Mouse (Mus musculus) adrenal gland, adult 18-20 months (tissue): ENCODE measurements around the gene Nub1. TPM values are rescaled to one million over a fixed set of nuclear protein-coding genes. Genes with fewer than 3 reads are reported as not detected.
"Not testable (repeated sequence)": the region's sequence is repeated elsewhere in the genome, so short reads cannot be mapped to it uniquely, and the experiment has no call there.

Experiments
- DNase-seq, 2 experiments: peaks; one replicate each; pipeline ENCODE4 v3.0.0; 2021 to 2022; ENCODE audit warnings: low spot score in 2 of 2
- long read RNA-seq, 2 experiments: library from polyadenylated mRNA; stranded (forward); transcript quantifications; one replicate each; pipeline ENCODE4 v2.0.0; 2021
- total RNA-seq, 2 experiments: library from RNA; stranded (reverse); gene quantifications; 1 replicate in 1 of 2; 2 replicates in 1 of 2; pipeline ENCODE4 v1.2.3; 2021

Nub1 gene
- total RNA-seq = 10 to 100 TPM; 50.1 to 62.0 TPM
- long read RNA-seq, experiment 1, transcript Nub1-201 (15 exons, 3,269 nt) = major isoform, 28 of 65 reads
- long read RNA-seq, experiment 1, transcript Nub1-202 (15 exons, 3,546 nt) = minor isoform, 25 of 65 reads
- long read RNA-seq, experiment 1, partial matches to known transcripts = 6 of 65 reads
- long read RNA-seq, experiment 1, other reads (novel, unspliced or antisense) = 6 of 65 reads
- long read RNA-seq, experiment 2, transcript Nub1-201 (15 exons, 3,269 nt) = major isoform, 50 of 132 reads
- long read RNA-seq, experiment 2, transcript Nub1-202 (15 exons, 3,546 nt) = minor isoform, 34 of 132 reads
- long read RNA-seq, experiment 2, partial matches to known transcripts = 36 of 132 reads
- long read RNA-seq, experiment 2, other reads (novel, unspliced or antisense) = 12 of 132 reads

DNA sequence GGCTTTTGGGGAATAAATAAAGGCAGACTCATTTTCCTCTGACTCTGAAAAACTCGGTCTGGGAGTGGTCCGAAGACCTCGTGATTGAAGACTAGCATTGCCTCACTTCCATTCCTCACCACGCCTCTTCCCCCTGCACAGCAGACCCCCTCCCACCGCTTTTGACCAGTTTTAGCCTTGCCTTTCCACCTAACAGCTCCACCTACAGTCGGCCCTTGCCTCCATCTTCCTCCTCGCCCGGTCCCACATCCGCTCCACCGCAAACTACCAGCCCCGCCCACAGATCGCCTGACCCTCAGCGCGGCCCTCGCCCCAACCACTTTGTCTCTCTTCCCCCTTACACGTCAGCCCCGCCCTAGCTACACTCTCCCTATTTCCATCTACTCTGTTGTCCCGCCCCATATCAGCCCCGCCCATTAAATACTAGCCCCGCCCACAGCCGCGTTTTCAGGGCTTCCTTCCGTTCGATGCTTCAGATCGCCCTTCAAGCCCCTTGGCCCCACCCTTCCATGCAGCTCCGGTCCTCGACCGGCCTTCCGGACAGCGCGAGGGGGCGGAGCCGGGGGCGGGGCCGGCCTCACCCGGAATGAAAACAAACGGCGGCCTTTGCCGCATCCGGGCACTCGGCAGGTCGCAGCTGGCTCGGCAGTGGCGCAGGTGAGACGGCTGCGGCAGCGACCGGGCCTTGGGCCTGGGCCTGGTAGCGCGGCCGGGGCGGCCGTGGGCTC lies at the start of gene Nub1:
Nub1 (plus strand) TSS at position 167 of the 728 bp plus-strand sequence.
- DNase-seq = peak; percentile 97

GRCm38 (mm10) chr5:24636987-24637386 lies 48.3 kb upstream of the Nub1 start:
- no peak for DNase-seq

DNA sequence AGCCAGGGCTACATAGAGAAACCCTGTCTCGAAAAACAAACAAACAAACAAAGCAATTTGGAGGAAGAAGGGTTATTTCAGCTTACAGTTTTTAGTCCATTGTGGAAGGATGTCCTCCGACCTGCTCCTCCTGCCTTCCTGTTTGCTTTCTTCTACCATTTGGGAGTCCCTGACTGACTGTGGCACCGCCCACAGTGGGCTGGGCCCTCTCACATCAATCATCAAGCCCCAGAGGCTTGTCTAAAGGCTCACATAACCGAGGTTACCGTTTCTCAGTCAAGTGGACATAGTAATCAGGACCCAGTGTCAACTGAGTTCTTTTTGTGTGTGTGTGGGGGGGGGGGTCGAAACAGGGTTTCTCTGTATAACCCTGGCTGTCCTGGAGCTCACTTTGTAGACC lies 47.2 kb upstream of the Nub1 start:
- no peak for DNase-seq

DNA sequence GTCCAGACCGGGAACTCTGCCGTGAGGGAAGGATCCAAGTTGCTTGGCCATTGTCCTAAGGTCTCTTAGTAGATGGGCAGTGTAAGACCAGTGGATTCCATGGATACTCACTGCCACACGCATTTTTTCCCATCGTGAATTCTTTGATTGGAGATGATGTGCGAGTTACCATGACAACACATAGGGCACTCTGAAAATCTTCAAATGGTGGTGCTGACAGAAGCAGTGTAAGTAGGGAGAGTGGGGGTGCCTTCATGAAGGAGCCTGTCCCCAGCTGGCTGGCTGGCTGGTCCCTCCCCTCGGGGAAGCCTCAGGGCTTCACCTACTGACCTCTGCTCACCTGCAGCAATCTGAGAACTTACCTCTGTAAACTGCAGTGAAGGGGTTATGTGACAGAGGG lies 46.3 kb upstream of the Nub1 start:
- DNase-seq = no peak

DNA sequence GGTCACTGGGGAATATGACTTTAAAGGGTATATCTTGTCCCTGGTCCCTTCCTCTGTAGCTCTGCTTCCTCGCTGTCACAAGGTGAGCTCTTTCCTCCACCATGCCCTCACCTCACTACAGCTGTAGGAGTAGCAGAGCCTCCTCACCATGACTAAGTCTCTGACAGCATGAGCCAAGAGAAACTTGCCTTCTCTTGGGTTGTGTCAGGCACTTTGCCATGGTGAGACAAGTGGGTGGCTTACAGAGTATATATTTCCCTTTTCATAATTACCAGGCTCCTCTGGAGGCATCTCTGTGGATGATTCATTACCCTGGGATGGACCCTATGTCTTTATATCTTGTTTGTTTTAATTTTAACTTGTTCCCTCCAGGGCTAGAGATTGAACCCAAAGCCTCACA lies 39.9 kb upstream of the Nub1 start:
- DNase-seq = no peak

- no peak for DNase-seq
Observed at GRCm38 (mm10) chr5:24649231-24649630, 36.1 kb upstream of the Nub1 start.

GRCm38 (mm10) chr5:24649701-24650100 lies 35.6 kb upstream of the Nub1 start:
- DNase-seq = no peak

DNA sequence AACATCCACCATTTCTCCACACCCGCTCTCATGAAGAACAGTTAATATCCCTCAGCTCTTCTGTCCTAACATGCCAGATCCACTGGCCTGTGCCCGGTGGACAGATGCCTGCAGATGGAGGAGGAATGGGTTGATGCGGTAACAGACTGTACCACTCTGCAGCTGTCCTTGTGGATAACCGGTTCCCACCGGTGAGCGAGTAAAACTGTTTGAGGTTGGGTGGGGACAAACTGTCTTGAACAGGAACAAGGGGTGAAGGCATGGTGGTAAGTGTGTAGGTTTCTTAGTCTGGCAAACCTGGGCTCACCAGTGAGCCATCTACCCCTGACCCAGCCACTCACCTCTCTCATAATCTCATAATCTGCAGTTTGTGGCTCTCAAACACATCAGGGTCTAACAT lies 34.0 kb upstream of the Nub1 start:
- no peak for DNase-seq

- DNase-seq = peak; percentile 89 to 92
Observed at GRCm38 (mm10) chr5:24651768-24652752, 33.3 kb upstream of the Nub1 start.

DNA sequence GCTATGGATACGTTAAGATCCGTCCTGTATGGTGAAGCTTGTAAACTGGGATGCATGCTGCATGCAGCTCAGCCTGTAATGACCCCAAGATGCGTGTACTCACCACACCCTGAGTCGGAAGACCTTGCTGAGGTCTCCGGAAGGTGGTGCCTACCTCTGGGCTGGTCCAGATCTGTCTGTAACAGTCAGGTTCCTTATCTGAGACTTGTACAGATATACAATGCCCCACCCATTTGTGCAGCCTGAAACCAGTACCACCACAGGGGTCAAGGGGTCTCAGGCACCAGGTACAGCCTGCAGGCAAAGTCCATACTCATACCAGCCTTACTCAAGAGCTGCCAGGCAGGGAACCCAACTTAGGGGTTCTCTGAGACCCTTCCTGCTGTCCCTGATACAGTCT lies 32.6 kb upstream of the Nub1 start:
- DNase-seq = no peak

- DNase-seq = no peak
Observed at GRCm38 (mm10) chr5:24654491-24654890, 30.8 kb upstream of the Nub1 start.

GRCm38 (mm10) chr5:24657113-24657512 lies 28.2 kb upstream of the Nub1 start:
- no peak for DNase-seq

- DNase-seq = no peak
Observed at GRCm38 (mm10) chr5:24659708-24660423, 25.5 kb upstream of the Nub1 start.

- DNase-seq = no peak
Observed at GRCm38 (mm10) chr5:24661457-24661856, 23.9 kb upstream of the Nub1 start.

GRCm38 (mm10) chr5:24674238-24674637 lies 11.1 kb upstream of the Nub1 start:
- peak; percentile 80 to 85 for DNase-seq

GRCm38 (mm10) chr5:24681436-24681835 lies 3.9 kb upstream of the Nub1 start:
- no peak for DNase-seq

DNA sequence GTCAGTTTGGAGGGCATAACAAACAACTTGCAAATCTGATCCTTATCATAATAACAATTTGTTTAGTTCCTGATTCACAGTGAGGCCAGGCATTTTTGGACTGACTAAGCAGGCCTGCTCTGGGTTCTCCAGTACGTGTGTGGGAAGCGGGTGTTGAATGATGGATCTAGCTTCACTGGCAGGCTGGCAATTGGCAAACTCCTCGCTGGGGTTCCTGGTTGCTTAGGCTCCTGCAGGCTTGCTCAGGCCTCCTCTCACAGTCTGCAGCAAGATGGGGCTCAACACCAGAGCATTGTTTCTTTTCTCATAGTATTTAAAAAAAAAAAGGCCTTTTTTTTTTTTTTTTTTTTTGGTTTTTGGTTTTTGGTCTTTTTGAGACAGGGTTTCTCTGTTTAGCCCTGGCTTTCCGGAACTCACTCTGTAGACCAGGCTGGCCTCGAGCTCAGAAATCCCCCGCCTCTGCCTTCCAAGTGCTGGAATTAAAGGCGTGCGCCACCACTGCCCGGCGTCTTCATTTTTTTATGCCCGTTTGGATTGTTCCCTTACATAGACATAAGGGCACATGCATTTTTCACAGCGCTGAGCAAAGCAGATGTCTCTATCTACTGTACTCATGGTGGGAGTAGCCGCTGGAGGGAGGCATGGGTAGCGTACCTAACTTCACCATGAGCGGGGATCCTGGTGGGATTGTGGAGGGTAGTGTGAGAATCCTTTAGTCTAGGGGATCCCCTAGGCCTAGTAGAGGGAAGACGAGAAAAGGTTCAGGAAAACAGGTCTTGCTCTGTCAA lies 560 bp upstream of the Nub1 start:
- DNase-seq = peak; percentile 38 to 48

- DNase-seq = no peak
Observed at GRCm38 (mm10) chr5:24686176-24686575, 844 bp downstream of the Nub1 start.

- not testable (repeated sequence) for DNase-seq
Observed at GRCm38 (mm10) chr5:24686671-24687420, 1.5 kb downstream of the Nub1 start.
